Mouse (Mus musculus) stomach, embryonic 14.5 days (tissue): Measurements from ENCODE around the gene Reg4. TPM values are rescaled to one million over a fixed set of nuclear protein-coding genes. Genes with fewer than 3 reads are reported as not detected.

Experiments
- ATAC-seq: fragments of 200-750 bp; cut with Nextera tagmentation; 2 replicates; pipeline ENCODE4 v1.8.0; 2017; ENCODE audit warnings: low read depth, moderate TSS enrichment; ENCODE audit not compliant: insufficient number of reproducible peaks, insufficient read depth, low FRiP score
- H3K27ac ChIP-seq: fragments of 300-500 bp; sonication (generic); 2 replicates; pipeline ENCODE4 v1.5.1; 2014; ENCODE audit warnings: mild to moderate bottlenecking, low read length, moderate library complexity, mixed read lengths
- H3K27me3 ChIP-seq: fragments of 300-500 bp; sonication (generic); 2 replicates; pipeline ENCODE4 v1.6.1; 2014; ENCODE audit warnings: low read length, control low read depth, mixed read lengths; ENCODE audit not compliant: control insufficient read depth, insufficient read depth
- H3K36me3 ChIP-seq: fragments of 300-500 bp; sonication (generic); 2 replicates; pipeline ENCODE4 v1.6.1; 2014; ENCODE audit warnings: mild to moderate bottlenecking, control low read depth, low read length, moderate library complexity, mixed read lengths; ENCODE audit not compliant: control insufficient read depth, insufficient read depth
- H3K4me1 ChIP-seq: fragments of 300-500 bp; sonication (generic); 2 replicates; pipeline ENCODE4 v1.6.1; 2014; ENCODE audit warnings: low read length, control low read depth, mixed read lengths; ENCODE audit not compliant: control insufficient read depth, insufficient read depth
- H3K4me2 ChIP-seq: fragments of 300-500 bp; sonication (generic); replicated peaks from 2 replicates; pipeline ENCODE4 v1.6.1; 2014; ENCODE audit warnings: low read depth, low read length, control low read depth
- H3K4me3 ChIP-seq: fragments of 300-500 bp; sonication (generic); 2 replicates; pipeline ENCODE4 v1.5.1; 2014; ENCODE audit warnings: low read depth, low read length, control low read depth
- H3K9ac ChIP-seq: fragments of 300-500 bp; sonication (generic); replicated peaks from 2 replicates; pipeline ENCODE4 v1.6.1; 2014; ENCODE audit warnings: low read depth, mild to moderate bottlenecking, control low read depth, low read length, moderate library complexity, mixed read lengths
- H3K9me3 ChIP-seq: fragments of 300-500 bp; sonication (generic); 2 replicates; pipeline ENCODE4 v1.6.1; 2016; ENCODE audit warnings: low read depth, low read length, control low read depth; ENCODE audit not compliant: control insufficient read depth
- WGBS: fragments of 180-500 bp; shearing (Covaris S2); extraction: QIAGEN DNeasy Blood & Tissue Kit; methylation state at CpG from one replicate; pipeline ENCODE4 v1.1.7; 2014; 5-methylcytosine and 5-hydroxymethylcytosine counted together
- polyA plus RNA-seq: library from polyadenylated mRNA; unstranded; fragments of >200 nt; fragmentation: Nextera tagmentation; extraction: Ambion mirVana; gene quantifications from 2 replicates; pipeline ENCODE4 v1.2.1, GENCODE M21; 2014

Reg4 gene
- polyA plus RNA-seq, 1 experiment from 2014 or later = not detected

DNA sequence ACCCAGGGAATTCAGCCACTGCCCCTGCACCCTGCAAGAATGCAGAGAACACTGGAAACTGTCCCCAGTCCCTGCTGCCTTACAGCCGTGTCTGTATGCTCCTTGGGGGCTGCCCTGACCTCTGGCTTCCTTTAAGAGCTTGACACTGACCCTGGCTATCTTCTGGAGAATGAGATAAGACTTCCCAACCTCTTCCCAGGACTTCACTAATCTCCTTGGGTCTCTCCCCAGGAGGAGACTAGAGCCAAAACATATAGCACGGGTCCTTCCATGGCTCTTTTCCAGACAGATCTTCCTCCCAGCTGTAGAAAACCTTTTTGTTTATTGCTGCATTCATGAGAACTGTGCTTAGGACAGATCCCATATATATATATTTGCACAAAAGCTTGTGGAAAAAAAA lies 3.8 kb downstream of the Reg4 start:
- Histone ChIP-seq H3K9me3 (no peaks in the 10 kb centered on the region), H3K36me3 (no peaks in the 10 kb centered on the region), H3K27ac (peak overlapping the region; percentile 80; the same call in 1 of the 2 replicates), H3K27me3 (no peaks in the 10 kb centered on the region), H3K4me3 (no peak overlapping the region), H3K4me2 (no peak overlapping the region), H3K9ac (no peak overlapping the region), H3K4me1 (peaks cover 10% of the 10 kb centered on the region)
- ATAC-seq = no peak; the same call in 1 of the 2 replicates
- 19% methylated on average over 2 of the region's 2 CpGs for WGBS

DNA sequence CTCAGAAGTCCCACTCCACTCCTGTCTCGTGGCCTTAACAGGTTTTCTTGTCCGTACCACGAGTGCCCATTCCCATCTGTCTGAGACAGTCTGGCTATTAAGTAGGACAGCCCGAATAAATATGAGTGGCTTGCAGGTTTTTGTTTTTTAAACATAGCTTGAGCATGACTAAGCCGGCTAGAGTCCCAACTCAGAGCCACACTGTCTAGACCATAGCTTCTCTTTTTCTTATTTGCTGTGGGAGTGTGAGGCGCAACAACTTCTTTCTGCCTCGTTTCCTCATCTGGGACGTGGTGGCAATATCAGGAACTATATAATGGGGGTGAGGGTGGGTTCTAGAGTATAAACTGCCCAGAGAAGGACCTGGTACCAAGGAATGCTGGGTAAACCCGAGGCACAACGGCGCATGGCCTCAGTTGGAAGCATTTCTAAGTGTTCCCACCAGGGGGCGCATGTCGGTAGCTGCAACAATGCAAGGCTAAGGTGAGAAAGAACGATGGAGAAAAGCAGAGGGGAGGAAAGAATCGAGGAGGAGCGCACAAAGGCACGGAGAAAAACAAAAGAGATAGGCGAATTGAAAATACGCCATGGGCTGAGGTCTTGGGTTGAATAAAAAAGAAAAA lies 5.1 kb downstream of the Reg4 start:
- Histone ChIP-seq H3K9me3 (no peaks in the 10 kb centered on the region), H3K27ac (peak overlapping the region; percentile 63; the same call in 1 of the 2 replicates), H3K4me3 (no peak overlapping the region), H3K9ac (no peak overlapping the region), H3K4me2 (no peak overlapping the region), H3K4me1 (peaks cover 10% of the 10 kb centered on the region), H3K27me3 (no peaks in the 10 kb centered on the region), H3K36me3 (no peaks in the 10 kb centered on the region)
- WGBS = 35% methylated on average over 19 of the region's 19 CpGs
- ATAC-seq = no peak

DNA sequence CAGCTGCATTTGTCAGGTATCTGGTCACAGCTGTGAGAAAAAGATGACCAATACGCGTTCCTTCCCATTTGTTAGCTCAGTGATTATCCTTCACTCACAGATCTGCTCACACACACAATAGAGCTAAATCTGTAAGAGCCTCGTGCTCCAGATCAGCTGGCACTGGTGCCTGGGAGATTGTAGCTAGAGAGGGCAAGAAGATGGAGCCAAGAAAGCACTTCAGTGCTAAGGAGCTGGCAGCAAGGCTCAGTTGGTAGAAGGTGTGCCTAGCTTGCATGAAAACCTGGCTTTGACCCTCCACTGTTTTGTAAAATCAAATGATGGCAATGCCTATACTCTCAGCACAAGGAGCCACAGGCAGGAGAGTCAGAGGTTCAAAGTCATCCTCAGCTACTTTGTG lies 5.8 kb downstream of the Reg4 start:
- H3K36me3 ChIP-seq = no peaks in the 10 kb centered on the region
- H3K4me1 ChIP-seq = peaks cover 10% of the 10 kb centered on the region
- no peak overlapping the region for H3K9ac ChIP-seq
- H3K4me3 ChIP-seq = no peak overlapping the region
- H3K4me2 ChIP-seq = no peak overlapping the region
- ATAC-seq = no peak
- no peaks in the 10 kb centered on the region for H3K9me3 ChIP-seq
- 69% methylated on average over 3 of the region's 3 CpGs for WGBS
- no peaks in the 10 kb centered on the region for H3K27me3 ChIP-seq
- H3K27ac ChIP-seq = no peak overlapping the region

DNA sequence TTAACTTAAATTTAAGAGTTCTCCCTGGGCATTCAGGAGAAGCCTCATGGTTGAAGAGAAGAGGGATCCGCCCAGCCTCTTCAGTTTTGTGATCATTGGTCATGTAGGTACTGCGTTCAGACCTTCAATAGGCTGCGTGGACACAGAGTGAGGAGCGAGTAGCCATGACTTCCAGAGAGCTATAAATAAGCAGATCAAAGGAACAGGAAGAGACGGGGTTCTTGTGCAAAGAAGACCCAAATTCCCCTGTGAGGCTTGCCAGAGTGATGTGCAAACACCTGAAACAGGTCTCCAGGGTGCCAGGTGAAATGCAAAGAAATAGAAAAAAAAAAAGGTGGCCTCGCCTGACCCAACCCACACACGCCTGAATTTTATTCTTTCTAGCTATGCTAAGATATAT lies 8.0 kb downstream of the Reg4 start:
- H3K4me3 ChIP-seq = no peak overlapping the region
- no peak for ATAC-seq
- no peaks in the 10 kb centered on the region for H3K36me3 ChIP-seq
- 69% methylated on average over 7 of the region's 7 CpGs for WGBS
- no peaks in the 10 kb centered on the region for H3K27me3 ChIP-seq
- no peak overlapping the region for H3K9ac ChIP-seq
- H3K4me1 ChIP-seq = peaks cover 7% of the 10 kb centered on the region; the same call in 1 of the 2 replicates
- no peak overlapping the region for H3K27ac ChIP-seq
- no peaks in the 10 kb centered on the region for H3K9me3 ChIP-seq
- no peak overlapping the region for H3K4me2 ChIP-seq

DNA sequence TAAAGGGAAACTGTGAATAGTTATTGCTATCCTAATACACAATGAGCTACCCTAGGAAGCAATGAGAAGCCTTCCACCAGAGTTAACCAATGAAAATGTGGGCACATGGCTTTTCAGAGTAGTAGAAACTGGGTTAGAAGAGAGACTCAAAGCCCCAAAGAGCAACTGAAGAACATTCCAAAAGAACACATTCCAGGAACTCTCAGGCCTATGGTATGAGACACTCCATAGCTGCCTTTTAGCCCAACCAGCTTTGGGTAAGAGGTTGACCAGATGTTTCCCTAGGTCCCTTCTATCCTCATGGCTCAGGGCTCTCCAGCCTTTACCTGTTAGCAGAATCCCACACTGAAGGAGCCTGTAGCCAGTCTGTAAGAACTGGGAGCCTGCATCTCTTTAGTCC lies 11.5 kb downstream of the Reg4 start:
- H3K4me1 ChIP-seq = no peaks in the 10 kb centered on the region
- no peaks in the 10 kb centered on the region for H3K9me3 ChIP-seq
- H3K27me3 ChIP-seq = no peaks in the 10 kb centered on the region
- no peak overlapping the region for H3K27ac ChIP-seq
- no peak overlapping the region for H3K4me3 ChIP-seq
- no peak for ATAC-seq
- H3K36me3 ChIP-seq = no peaks in the 10 kb centered on the region
- H3K9ac ChIP-seq = no peak overlapping the region
- no peak overlapping the region for H3K4me2 ChIP-seq

DNA sequence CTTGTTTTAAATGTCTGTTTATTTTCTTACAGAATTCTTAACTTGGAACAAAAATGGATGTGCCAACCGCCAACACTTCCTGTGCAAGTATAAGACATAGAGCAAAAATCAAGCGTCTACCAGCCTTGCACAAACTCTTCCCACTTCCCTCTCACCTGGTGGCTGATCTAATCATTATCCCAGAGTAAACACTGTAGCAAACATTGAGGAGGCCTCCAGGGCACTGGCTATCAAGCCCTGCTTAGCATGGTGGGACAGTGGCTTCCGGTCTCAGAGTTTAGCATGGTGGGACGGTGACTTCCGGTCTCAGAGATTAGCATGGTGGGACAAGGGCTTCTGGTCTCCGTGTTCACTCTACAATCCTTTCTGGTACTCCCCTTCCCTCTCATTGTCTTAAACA lies 14.3 kb downstream of the Reg4 start:
- no peak overlapping the region for H3K27ac ChIP-seq
- no peak overlapping the region for H3K9ac ChIP-seq
- 69% methylated on average over 6 of the region's 6 CpGs for WGBS
- ATAC-seq = peak; percentile 69; the same call in 1 of the 2 replicates
- no peak overlapping the region for H3K4me2 ChIP-seq
- H3K9me3 ChIP-seq = no peaks in the 10 kb centered on the region
- no peaks in the 10 kb centered on the region for H3K4me1 ChIP-seq
- H3K4me3 ChIP-seq = no peak overlapping the region
- no peaks in the 10 kb centered on the region for H3K27me3 ChIP-seq
- H3K36me3 ChIP-seq = no peaks in the 10 kb centered on the region

DNA sequence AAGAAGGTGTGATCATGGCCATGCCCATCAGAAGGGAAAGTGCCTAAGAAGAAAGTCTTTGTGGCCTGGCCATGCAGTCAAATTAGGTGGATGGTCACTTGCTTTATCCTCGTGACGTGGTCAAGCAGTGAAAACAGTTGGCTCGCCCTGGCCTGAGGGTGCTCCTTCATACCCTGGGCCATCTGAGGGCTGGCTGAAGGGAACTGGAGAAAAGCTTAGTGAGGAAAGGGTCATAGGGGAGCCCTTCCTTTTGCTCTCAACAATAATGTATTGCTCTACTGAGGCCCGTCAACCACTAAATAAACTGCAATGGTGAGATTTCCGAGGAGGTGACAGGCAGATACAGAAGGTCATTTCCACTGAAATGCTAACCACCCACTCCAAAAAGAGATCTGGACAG lies 15.3 kb downstream of the Reg4 start:
- H3K9ac ChIP-seq = no peak overlapping the region
- H3K9me3 ChIP-seq = no peaks in the 10 kb centered on the region
- no peak overlapping the region for H3K4me3 ChIP-seq
- H3K4me1 ChIP-seq = no peaks in the 10 kb centered on the region
- no peak overlapping the region for H3K4me2 ChIP-seq
- no peak for ATAC-seq
- no peaks in the 10 kb centered on the region for H3K27me3 ChIP-seq
- no peak overlapping the region for H3K27ac ChIP-seq
- no peaks in the 10 kb centered on the region for H3K36me3 ChIP-seq
- WGBS = 64% methylated on average over 5 of the region's 5 CpGs

DNA sequence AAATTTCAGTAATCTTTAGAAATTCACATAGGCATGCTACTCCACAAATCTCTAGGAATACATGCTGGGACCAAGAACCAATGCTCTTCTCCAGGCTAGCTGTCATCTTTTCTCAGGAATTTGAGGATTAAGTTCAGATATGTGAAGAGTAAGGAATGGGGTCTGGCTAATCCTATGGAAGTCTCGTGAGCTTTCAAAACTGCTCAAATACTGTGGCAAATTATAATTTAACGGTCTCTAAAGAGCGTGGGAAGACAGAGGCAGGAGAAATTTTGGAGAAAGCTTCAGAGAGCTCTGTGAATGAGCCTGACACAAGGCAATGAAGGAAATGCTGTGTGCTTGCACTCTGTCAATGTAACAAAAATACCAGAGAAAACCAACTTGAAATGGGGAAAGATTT lies 16.2 kb downstream of the Reg4 start:
- H3K4me2 ChIP-seq = no peak overlapping the region
- no peaks in the 10 kb centered on the region for H3K9me3 ChIP-seq
- no peak overlapping the region for H3K9ac ChIP-seq
- ATAC-seq = no peak
- H3K27me3 ChIP-seq = no peaks in the 10 kb centered on the region
- no peak overlapping the region for H3K4me3 ChIP-seq
- H3K4me1 ChIP-seq = no peaks in the 10 kb centered on the region
- 81% methylated on average over 3 of the region's 3 CpGs for WGBS
- H3K36me3 ChIP-seq = no peaks in the 10 kb centered on the region
- no peak overlapping the region for H3K27ac ChIP-seq

DNA sequence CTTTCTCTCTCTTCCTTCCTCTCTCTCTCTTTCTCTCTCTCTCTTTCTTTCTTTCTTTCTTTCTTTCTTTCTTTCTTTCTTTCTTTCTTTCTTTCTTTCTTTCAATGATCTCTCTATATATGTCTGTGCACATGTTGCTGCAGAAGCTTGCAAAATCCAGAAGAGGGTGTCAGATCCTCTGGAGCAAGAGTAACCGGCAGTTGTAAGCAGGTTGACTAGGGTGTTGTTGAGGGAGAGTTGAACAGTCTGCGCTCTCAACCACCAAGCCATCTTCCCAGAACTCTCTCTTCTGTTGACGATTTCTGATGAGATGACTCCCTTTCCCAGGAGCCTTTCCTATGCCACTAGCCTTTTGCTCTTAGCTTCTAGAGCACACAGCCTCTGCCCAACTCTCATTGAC lies 20.1 kb downstream of the Reg4 start:
- Histone ChIP-seq H3K9ac (no peak overlapping the region), H3K4me1 (no peaks in the 10 kb centered on the region), H3K27ac (no peak overlapping the region), H3K27me3 (no peaks in the 10 kb centered on the region), H3K4me3 (no peak overlapping the region), H3K36me3 (no peaks in the 10 kb centered on the region), H3K4me2 (no peak overlapping the region), H3K9me3 (no peaks in the 10 kb centered on the region)
- WGBS = 72% methylated on average over 3 of the region's 3 CpGs
- no peak for ATAC-seq
